ENCODE assay signal across 21 mouse cellular contexts in genomic region chr17:34927306-34928019, GRCm38 (mm10). TPM values are rescaled to one million over a fixed set of nuclear protein-coding genes. Genes with fewer than 3 reads are reported as not detected.
DNase-seq lines count a peak whose midpoint lies in the region; ATAC-seq and TF ChIP-seq lines count a peak whose summit lies in the region.
"Had no signal": no experiment of that assay in that cellular context is flagged by ENCODE, and none has a peak within 500 bp of the region (broad histone marks: within the 10 kb centered on the region; RNA-seq: fewer than 3 reads in every experiment).

No protein-coding gene starts in this region.

- H3K27me3 ChIP-seq in heart, embryonic 13.5 days (replicated peaks), result no peaks in the 10 kb centered on the region
- no peaks in the 10 kb centered on the region for H3K27me3 ChIP-seq in midbrain, embryonic 11.5 days (ENCODE audit: control insufficient read depth, insufficient read depth, low read length)
- H3K27me3 ChIP-seq in midbrain, postnatal 0 days (ENCODE audit: insufficient read depth, low read length), result no peaks in the 10 kb centered on the region
- H3K27me3 ChIP-seq: forebrain, embryonic 12.5 days; hindbrain, embryonic 13.5 days; intestine, embryonic 15.5 days; liver, embryonic 15.5 days had no signal

- ATAC-seq in heart, embryonic 13.5 days (ENCODE audit: extremely low read depth, insufficient number of reproducible peaks, low FRiP score, low TSS enrichment), result no peak
- ATAC-seq in midbrain, embryonic 11.5 days (ENCODE audit: low FRiP score), result no peak
- no peak for ATAC-seq in midbrain, postnatal 0 days (ENCODE audit: low FRiP score)
- ATAC-seq: CD4-positive, CD25-positive, alpha-beta regulatory T cell, adult 4 months; intestine, embryonic 15.5 days; midbrain, embryonic 16.5 days had no signal

- H3K9ac ChIP-seq in heart, embryonic 13.5 days, result peak overlapping the region; percentile 7; the same call in 1 of the 2 replicates
- H3K9ac ChIP-seq in midbrain, embryonic 11.5 days (ENCODE audit: low read length), result no peak overlapping the region
- H3K9ac ChIP-seq in midbrain, postnatal 0 days (replicated peaks; ENCODE audit: low read length, poor library complexity, severe bottlenecking), result no peak overlapping the region
- H3K9ac ChIP-seq: hindbrain, embryonic 13.5 days; intestine, embryonic 15.5 days; liver, embryonic 15.5 days had no signal

- H3K4me3 ChIP-seq in heart, embryonic 13.5 days, result no peak overlapping the region
- H3K4me3 ChIP-seq in midbrain, embryonic 11.5 days (ENCODE audit: low read depth, low read length), result no peak overlapping the region
- H3K4me3 ChIP-seq in midbrain, postnatal 0 days (ENCODE audit: low read depth, low read length), result no peak overlapping the region
- H3K4me3 ChIP-seq in gastrocnemius, adult 2 months, result no peak overlapping the region
- H3K4me3 ChIP-seq: forebrain, embryonic 12.5 days; hindbrain, embryonic 13.5 days; intestine, embryonic 15.5 days; liver, embryonic 15.5 days had no signal

- no peak for TF ChIP-seq CTCF in midbrain, postnatal 0 days (IDR thresholded peaks at IDR 0.05)
- TF ChIP-seq CTCF in gastrocnemius, adult 2 months (IDR thresholded peaks at IDR 0.05), result no peak

- intact Hi-C loops in heart, postnatal 25 days (cut with DNase I), result no loop called here
- intact Hi-C loops in gastrocnemius, adult 2 months (cut with DNase I), result no loop called here

- no peaks in the 10 kb centered on the region for H3K36me3 ChIP-seq in heart, embryonic 13.5 days
- H3K36me3 ChIP-seq in midbrain, embryonic 11.5 days (ENCODE audit: control insufficient read depth, insufficient read depth, low read length), result no peaks in the 10 kb centered on the region
- H3K36me3 ChIP-seq in midbrain, postnatal 0 days (ENCODE audit: insufficient read depth, low read length), result no peaks in the 10 kb centered on the region
- H3K36me3 ChIP-seq: forebrain, embryonic 12.5 days; hindbrain, embryonic 13.5 days; liver, embryonic 15.5 days had no signal

- peaks cover 14% of the 10 kb centered on the region for H3K4me1 ChIP-seq in heart, embryonic 13.5 days
- peaks cover 4% of the 10 kb centered on the region for H3K4me1 ChIP-seq in midbrain, embryonic 11.5 days (ENCODE audit: control insufficient read depth, insufficient read depth, low read length)
- 0 out of 2 replicates have a peak, but pooled peaks cover 2% of the 10 kb centered on the region for H3K4me1 ChIP-seq in midbrain, postnatal 0 days (ENCODE audit: insufficient read depth, low read length)

- WGBS in heart, embryonic 13.5 days, result 79% methylated on average over 18 of the region's 18 CpGs
- 87% methylated on average over 18 of the region's 18 CpGs for WGBS in midbrain, embryonic 11.5 days
- 86% methylated on average over 18 of the region's 18 CpGs for WGBS in midbrain, postnatal 0 days

- H3K27ac ChIP-seq in heart, embryonic 13.5 days (replicated peaks), result no peak overlapping the region
- H3K27ac ChIP-seq in midbrain, embryonic 11.5 days (ENCODE audit: low read depth, low read length), result no peak overlapping the region
- H3K27ac ChIP-seq in midbrain, postnatal 0 days (ENCODE audit: low read depth, low read length), result no peak overlapping the region
- no peak overlapping the region for H3K27ac ChIP-seq in gastrocnemius, adult 2 months
- H3K27ac ChIP-seq: forebrain, embryonic 12.5 days; hindbrain, embryonic 13.5 days; intestine, embryonic 15.5 days; liver, embryonic 15.5 days had no signal

- no peak overlapping the region for H3K4me2 ChIP-seq in heart, embryonic 13.5 days
- H3K4me2 ChIP-seq in midbrain, embryonic 11.5 days, result no peak overlapping the region
- no peak overlapping the region for H3K4me2 ChIP-seq in midbrain, postnatal 0 days (ENCODE audit: low read depth, low read length, poor library complexity, severe bottlenecking)
- H3K4me2 ChIP-seq: forebrain, embryonic 12.5 days; hindbrain, embryonic 13.5 days; intestine, embryonic 15.5 days; liver, embryonic 15.5 days had no signal

- H3K9me3 ChIP-seq in heart, embryonic 13.5 days, result no peaks in the 10 kb centered on the region
- no peaks in the 10 kb centered on the region for H3K9me3 ChIP-seq in midbrain, embryonic 11.5 days (ENCODE audit: control insufficient read depth, low read length)
- no peaks in the 10 kb centered on the region for H3K9me3 ChIP-seq in midbrain, postnatal 0 days (ENCODE audit: low read length)
- H3K9me3 ChIP-seq: forebrain, embryonic 12.5 days; hindbrain, embryonic 13.5 days; intestine, embryonic 15.5 days; liver, embryonic 15.5 days had no signal

- DNase-seq in adrenal gland, adult (ENCODE audit: inconsistent age in 2 of 2, low spot score in 1 of 2), result peak; percentile 60 to 87
- no peak for DNase-seq in adrenal gland, postnatal 4 days (ENCODE audit: low spot score in 2 of 2)
- no peak for DNase-seq in heart, postnatal 25 days (ENCODE audit: low spot score)
- peak; percentile 17 for DNase-seq in midbrain, embryonic 11.5 days (ENCODE audit: low spot score, missing footprints)
- no peak for DNase-seq in midbrain, postnatal 0 days (ENCODE audit: low spot score)
- DNase-seq in lung, postnatal 10 days, result peak; percentile 43
- no peak for DNase-seq in gastrocnemius, adult 2 months
- DNase-seq: cerebellum, adult 11 months; cerebellum, postnatal 25 days; gastrocnemius, postnatal 10 days; heart, adult 18-20 months; layer of hippocampus, postnatal 36 days had no signal

RNA-seq across cellular contexts. Expression of gene Neu1, which starts 3.6 kb away (rescaled TPM):
- 10 to 100 TPM; 22.0 to 25.2 TPM for total RNA-seq in adrenal gland, postnatal 4 days (2021)
- polyA plus RNA-seq in heart, embryonic 13.5 days (2015; fragmentation: Nextera tagmentation; extraction: Ambion mirVana), result 18.1 and 19.2 TPM in 2 replicates
- 10 to 100 TPM; 12.7 to 14.1 TPM for total RNA-seq in heart, postnatal 25 days (2021)
- 11.0 and 12.3 TPM in 2 replicates for polyA plus RNA-seq in midbrain, embryonic 11.5 days (2014; fragmentation: Nextera tagmentation; extraction: Ambion mirVana)
- 43.3 and 96.3 TPM in 2 replicates for total RNA-seq in midbrain, postnatal 0 days (2014; rRNA removed)
- polyA plus RNA-seq in midbrain, postnatal 0 days (2015; fragmentation: Nextera tagmentation; extraction: Ambion mirVana), result 42.7 and 47.3 TPM in 2 replicates
- 10 to 100 TPM; 10.5 to 12.0 TPM for total RNA-seq in gastrocnemius, adult 2 months (2021)

RNA-seq across cellular contexts. Expression of gene Slc44a4, which starts 13.2 kb away (rescaled TPM):
- 1 to 10 TPM in 1 of 2 experiments, under 1 TPM in 1; 0.93 to 3.8 TPM for total RNA-seq in adrenal gland, postnatal 4 days (2021)
- polyA plus RNA-seq in heart, embryonic 13.5 days (2015; fragmentation: Nextera tagmentation; extraction: Ambion mirVana), result 0.15 TPM in 1 of 2 replicates, not detected in the other
- total RNA-seq in heart, postnatal 25 days (2021), result not detected
- not detected in 2 replicates for polyA plus RNA-seq in midbrain, embryonic 11.5 days (2014; fragmentation: Nextera tagmentation; extraction: Ambion mirVana)
- 0.49 TPM in 1 of 2 replicates, not detected in the other for total RNA-seq in midbrain, postnatal 0 days (2014; rRNA removed)
- 0.11 TPM in 1 of 2 replicates, not detected in the other for polyA plus RNA-seq in midbrain, postnatal 0 days (2015; fragmentation: Nextera tagmentation; extraction: Ambion mirVana)
- total RNA-seq in gastrocnemius, adult 2 months (2021), result not detected
- total RNA-seq: gastrocnemius, postnatal 10 days had no signal
- polyA plus RNA-seq: CD4-positive, CD25-positive, alpha-beta regulatory T cell, adult 4 months; forebrain, embryonic 12.5 days; heart, postnatal 0 days; hindbrain, embryonic 13.5 days; neural tube, embryonic 11.5 days had no signal

RNA-seq across cellular contexts. Expression of gene Ehmt2, which starts 29.2 kb away (rescaled TPM):
- 100 to 1,000 TPM; 214 to 215 TPM for total RNA-seq in adrenal gland, postnatal 4 days (2021)
- polyA plus RNA-seq in heart, embryonic 13.5 days (2015; fragmentation: Nextera tagmentation; extraction: Ambion mirVana), result 38.8 and 42.4 TPM in 2 replicates
- 10 to 100 TPM; 37.6 to 39.1 TPM for total RNA-seq in heart, postnatal 25 days (2021)
- 56.9 and 60.5 TPM in 2 replicates for polyA plus RNA-seq in midbrain, embryonic 11.5 days (2014; fragmentation: Nextera tagmentation; extraction: Ambion mirVana)
- total RNA-seq in midbrain, postnatal 0 days (2014; rRNA removed), result 312 and 375 TPM in 2 replicates
- 58.8 and 69.0 TPM in 2 replicates for polyA plus RNA-seq in midbrain, postnatal 0 days (2015; fragmentation: Nextera tagmentation; extraction: Ambion mirVana)
- 10 to 100 TPM; 28.0 to 29.6 TPM for total RNA-seq in gastrocnemius, adult 2 months (2021)

RNA-seq across cellular contexts. Expression of gene C2, which starts 29.4 kb away (rescaled TPM):
- total RNA-seq in adrenal gland, postnatal 4 days (2021), result 10 to 100 TPM; 39.5 to 50.3 TPM
- polyA plus RNA-seq in heart, embryonic 13.5 days (2015; fragmentation: Nextera tagmentation; extraction: Ambion mirVana), result 0.84 and 1.9 TPM in 2 replicates
- total RNA-seq in heart, postnatal 25 days (2021), result 1 to 10 TPM; 2.8 to 4.1 TPM
- 0.83 and 1.5 TPM in 2 replicates for polyA plus RNA-seq in midbrain, embryonic 11.5 days (2014; fragmentation: Nextera tagmentation; extraction: Ambion mirVana)
- 2.9 and 3.1 TPM in 2 replicates for total RNA-seq in midbrain, postnatal 0 days (2014; rRNA removed)
- 6.0 and 7.0 TPM in 2 replicates for polyA plus RNA-seq in midbrain, postnatal 0 days (2015; fragmentation: Nextera tagmentation; extraction: Ambion mirVana)
- 1 to 10 TPM; 1.3 to 3.4 TPM for total RNA-seq in gastrocnemius, adult 2 months (2021)

RNA-seq across cellular contexts. Expression of gene Hspa1b, which starts 31.6 kb away (rescaled TPM):
- total RNA-seq in adrenal gland, postnatal 4 days (2021), result 10 to 100 TPM; 26.9 to 33.2 TPM
- polyA plus RNA-seq in heart, embryonic 13.5 days (2015; fragmentation: Nextera tagmentation; extraction: Ambion mirVana), result 0.19 and 0.20 TPM in 2 replicates
- total RNA-seq in heart, postnatal 25 days (2021), result 1 to 10 TPM; 1.9 to 6.9 TPM
- 0.08 and 0.26 TPM in 2 replicates for polyA plus RNA-seq in midbrain, embryonic 11.5 days (2014; fragmentation: Nextera tagmentation; extraction: Ambion mirVana)
- total RNA-seq in midbrain, postnatal 0 days (2014; rRNA removed), result 16.8 and 18.2 TPM in 2 replicates
- 0.47 and 0.79 TPM in 2 replicates for polyA plus RNA-seq in midbrain, postnatal 0 days (2015; fragmentation: Nextera tagmentation; extraction: Ambion mirVana)
- total RNA-seq in gastrocnemius, adult 2 months (2021), result 10 to 100 TPM in 1 of 2 experiments, 1 to 10 TPM in 1; 3.9 to 13.0 TPM

Comparison
In these comparisons a context has a peak if more than half of its experiments do, and no peak if none do; other contexts are left out.
1. DNase-seq: peak in adrenal gland, adult (2 of 2), midbrain, embryonic 11.5 days (single experiment) and lung, postnatal 10 days (single experiment); none in adrenal gland, postnatal 4 days (0 of 2), heart, postnatal 25 days (single experiment), midbrain, postnatal 0 days (single experiment) and gastrocnemius, adult 2 months (single experiment).